Comparison of ENCODE assay signal across 18 mouse cellular contexts in the genomic region with DNA sequence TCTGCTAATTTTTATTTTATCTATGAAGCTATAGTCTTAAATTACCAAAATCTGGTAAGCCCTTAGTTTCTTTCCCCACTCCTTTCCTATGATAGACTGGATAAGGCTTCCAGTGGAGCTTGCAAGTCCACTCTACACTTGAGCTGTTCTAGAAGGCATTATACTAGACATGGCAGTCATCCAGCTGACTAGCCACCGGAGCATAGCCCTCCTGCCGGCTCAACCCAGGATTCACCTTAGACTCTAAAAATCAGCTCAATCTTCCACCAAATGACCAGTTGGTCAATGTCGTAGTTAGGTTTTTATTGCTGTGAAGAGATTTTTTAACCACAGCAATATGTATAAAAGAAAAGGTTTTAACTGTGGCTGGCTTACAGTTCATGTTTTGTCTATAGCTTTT.
"Had no signal": no experiment of that assay in that cellular context is flagged by ENCODE, and none has a peak within 500 bp of the region (broad histone marks: within the 10 kb centered on the region; RNA-seq: fewer than 3 reads in every experiment).

No protein-coding gene starts in this region.

- H3K4me2 ChIP-seq: limb, embryonic 13.5 days; liver, embryonic 12.5 days; liver, embryonic 15.5 days; lung, embryonic 15.5 days; midbrain, embryonic 13.5 days had no signal

- H3K4me1 ChIP-seq: limb, embryonic 10.5 days; limb, embryonic 13.5 days; liver, embryonic 12.5 days; liver, embryonic 15.5 days; lung, embryonic 15.5 days; megakaryocyte, embryonic 14.5 days; midbrain, embryonic 10.5 days; midbrain, embryonic 13.5 days had no signal

- H3K9me3 ChIP-seq: limb, embryonic 10.5 days; limb, embryonic 13.5 days; liver, embryonic 12.5 days; liver, embryonic 15.5 days; lung, embryonic 15.5 days; midbrain, embryonic 10.5 days; midbrain, embryonic 13.5 days had no signal

- DNase-seq: layer of hippocampus, adult 9-11 months; liver; lung, adult 18-20 months; lung, postnatal 10 days; lung, postnatal 36 days; thymus, adult 18-20 months; thymus, postnatal 36 days had no signal

- H3K36me3 ChIP-seq: limb, embryonic 10.5 days; limb, embryonic 13.5 days; liver, embryonic 12.5 days; liver, embryonic 15.5 days; lung, embryonic 15.5 days; midbrain, embryonic 10.5 days; midbrain, embryonic 13.5 days had no signal

- ATAC-seq: inflammation-experienced regulatory T-cells, adult 6 months; intestine, embryonic 16.5 days; liver, embryonic 12.5 days; midbrain, embryonic 13.5 days had no signal

- H3K27ac ChIP-seq: layer of hippocampus, adult 2 months; limb, embryonic 10.5 days; limb, embryonic 13.5 days; liver, embryonic 12.5 days; liver, embryonic 15.5 days; lung, embryonic 15.5 days; midbrain, embryonic 10.5 days; midbrain, embryonic 13.5 days had no signal

- H3K9ac ChIP-seq: limb, embryonic 13.5 days; liver, embryonic 12.5 days; liver, embryonic 15.5 days; lung, embryonic 15.5 days; midbrain, embryonic 13.5 days had no signal

- H3K4me3 ChIP-seq: layer of hippocampus, adult 2 months; limb, embryonic 10.5 days; limb, embryonic 13.5 days; liver, embryonic 12.5 days; liver, embryonic 15.5 days; lung, embryonic 15.5 days; megakaryocyte, embryonic 14.5 days; midbrain, embryonic 10.5 days; midbrain, embryonic 13.5 days had no signal

- H3K27me3 ChIP-seq: limb, embryonic 13.5 days; liver, embryonic 12.5 days; liver, embryonic 15.5 days; lung, embryonic 15.5 days; megakaryocyte, embryonic 14.5 days; midbrain, embryonic 13.5 days had no signal
